Mouse (Mus musculus) brain, embryonic 14.5 days (tissue): ENCODE data around the gene Taar9.

Experiments used
- CTCF ChIP-seq: fragments of 200-500 bp; IDR thresholded peaks from 2 replicates; pipeline ENCODE4 v1.5.1; 2012; ENCODE audit warnings: inconsistent platforms, mild to moderate bottlenecking, moderate library complexity, borderline replicate concordance; ENCODE audit not compliant: insufficient read depth, insufficient read length; ENCODE audit errors: extremely low read depth
- POLR2A ChIP-seq: fragments of 200-500 bp; IDR thresholded peaks from 2 replicates; pipeline ENCODE4 v1.6.1; 2012; ENCODE audit warnings: mild to moderate bottlenecking, inconsistent platforms, borderline replicate concordance; ENCODE audit not compliant: poor library complexity, insufficient read depth, insufficient read length, severe bottlenecking; ENCODE audit errors: extremely low read depth

- TF ChIP-seq CTCF (no peak), POLR2A (no peak)
These were observed 1.6 kb downstream of the Taar9 start for GRCm38 (mm10) chr10:24107747-24108146.
